Mouse (Mus musculus) midbrain, postnatal 0 days (tissue): ENCODE measurements around the gene Ppp1r21. TPM values are rescaled to one million over a fixed set of nuclear protein-coding genes. Genes with fewer than 3 reads are reported as not detected.

Source experiments
- ATAC-seq: fragments of 200-750 bp; cut with Nextera tagmentation; 2 replicates; pipeline ENCODE4 v1.8.0; 2017; ENCODE audit warnings: moderate number of reproducible peaks, mild to moderate bottlenecking, moderate TSS enrichment, moderate library complexity; ENCODE audit not compliant: low FRiP score
- DNase-seq: peaks from one replicate; pipeline ENCODE4 v3.0.0-alpha.2; 2015; ENCODE audit warnings: low spot score
- H3K27ac ChIP-seq: fragments of 300-500 bp; sonication (generic); 2 replicates; pipeline ENCODE4 v1.5.1; 2014; ENCODE audit warnings: low read depth, mild to moderate bottlenecking, low read length, mixed read lengths
- H3K27me3 ChIP-seq: fragments of 300-500 bp; sonication (generic); 2 replicates; pipeline ENCODE4 v1.6.1; 2014; ENCODE audit warnings: low read length, control low read depth, mixed read lengths; ENCODE audit not compliant: insufficient read depth
- H3K36me3 ChIP-seq: fragments of 300-500 bp; sonication (generic); 2 replicates; pipeline ENCODE4 v1.6.1; 2014; ENCODE audit warnings: low read length, control low read depth, mixed read lengths; ENCODE audit not compliant: insufficient read depth
- H3K4me1 ChIP-seq: fragments of 300-500 bp; sonication (generic); 2 replicates; pipeline ENCODE4 v1.6.1; 2014; ENCODE audit warnings: mild to moderate bottlenecking, control low read depth, antibody characterized with exemption, low read length, mixed read lengths; ENCODE audit not compliant: insufficient read depth
- H3K4me2 ChIP-seq: fragments of 300-500 bp; sonication (generic); 2 replicates; pipeline ENCODE4 v1.6.1; 2014; ENCODE audit warnings: low read depth, mild to moderate bottlenecking, low read length, mixed read lengths; ENCODE audit not compliant: poor library complexity, severe bottlenecking
- H3K4me3 ChIP-seq: fragments of 300-500 bp; sonication (generic); 2 replicates; pipeline ENCODE4 v1.5.1; 2014; ENCODE audit warnings: low read depth, mild to moderate bottlenecking, low read length, moderate library complexity
- H3K9ac ChIP-seq: fragments of 300-500 bp; sonication (generic); replicated peaks from 2 replicates; pipeline ENCODE4 v1.6.1; 2014; ENCODE audit warnings: mild to moderate bottlenecking, low read length, moderate library complexity, mixed read lengths; ENCODE audit not compliant: poor library complexity, severe bottlenecking
- H3K9me3 ChIP-seq: fragments of 300-500 bp; sonication (generic); 2 replicates; pipeline ENCODE4 v1.6.1; 2016; ENCODE audit warnings: low read length, control low read depth
- CTCF ChIP-seq: IDR thresholded peaks from 2 replicates; pipeline ENCODE4 v1.5.1; 2016; ENCODE audit warnings: antibody characterized with exemption, mild to moderate bottlenecking
- WGBS: fragments of 180-500 bp; shearing (Covaris S2); extraction: QIAGEN DNeasy Blood & Tissue Kit; methylation state at CpG from one replicate; pipeline ENCODE4 v1.1.7; 2014; 5-methylcytosine and 5-hydroxymethylcytosine counted together
- polyA plus RNA-seq: library from polyadenylated mRNA; unstranded; fragments of >200 nt; fragmentation: Nextera tagmentation; extraction: Ambion mirVana; gene quantifications from 2 replicates; pipeline ENCODE4 v1.2.1, GENCODE M21; 2015
- total RNA-seq: library from RNA; depleted of rRNA; stranded (reverse); fragments of >200 nt; gene quantifications from 2 replicates; pipeline ENCODE4 v1.2.3, GENCODE M21; 2014; rRNA removed

Gene Ppp1r21
- total RNA-seq (44.1 and 68.7 TPM in 2 replicates), polyA plus RNA-seq (36.6 and 36.7 TPM in 2 replicates)

DNA sequence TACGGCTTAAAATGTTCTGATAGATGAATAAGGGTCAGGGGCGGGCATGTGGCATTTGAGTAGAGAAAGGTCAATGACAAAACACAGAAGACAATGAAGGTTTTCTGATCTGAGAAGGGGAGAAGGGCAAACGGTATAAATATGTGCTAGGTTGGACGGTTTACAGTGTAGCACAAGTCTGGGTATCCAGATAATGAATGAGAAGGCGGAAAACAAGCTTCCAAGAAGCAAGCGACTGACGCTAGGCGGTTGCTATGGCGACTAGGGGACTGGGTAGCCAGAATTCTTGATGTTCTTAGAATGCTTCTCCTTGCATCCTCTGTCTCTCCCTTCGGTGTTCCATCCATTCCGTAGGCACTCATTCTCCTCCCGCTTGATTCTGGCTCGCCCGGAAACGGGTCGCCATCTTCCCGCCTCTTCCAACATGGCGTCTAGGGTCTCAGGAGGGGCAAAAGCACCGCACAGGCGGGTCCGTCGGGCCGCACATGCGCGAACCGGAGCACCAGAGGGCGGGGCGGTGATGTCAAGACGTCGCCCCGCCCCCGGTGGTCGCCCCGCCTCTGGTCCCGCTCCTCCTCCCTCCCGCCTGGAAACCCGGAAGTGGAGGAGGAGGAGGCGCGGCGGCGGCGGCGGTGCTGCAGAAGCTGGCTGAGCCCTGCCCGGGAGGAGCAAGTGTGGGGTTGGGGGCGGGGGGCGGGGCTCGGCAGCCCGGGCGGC lies at the start of gene Ppp1r21:
Ppp1r21 (plus strand) TSS at position 600 of the 717 bp plus-strand sequence.
- Histone ChIP-seq H3K36me3 (no peaks in the 10 kb centered on the region), H3K27me3 (no peaks in the 10 kb centered on the region), H3K4me1 (peaks cover 4% of the 10 kb centered on the region; the same call in 1 of the 2 replicates), H3K4me2 (peak within 1 kb of the TSS; percentile 49), H3K4me3 (peak within 1 kb of the TSS; percentile 72), H3K27ac (peak within 1 kb of the TSS; percentile 95), H3K9me3 (no peaks in the 10 kb centered on the region), H3K9ac (peak within 1 kb of the TSS; percentile 75)
- WGBS = 6% methylated on average over 31 of the region's 49 CpGs
- TF ChIP-seq CTCF = no peak
- DNase-seq (peak; percentile 98), ATAC-seq (peak; percentile 97)

DNA sequence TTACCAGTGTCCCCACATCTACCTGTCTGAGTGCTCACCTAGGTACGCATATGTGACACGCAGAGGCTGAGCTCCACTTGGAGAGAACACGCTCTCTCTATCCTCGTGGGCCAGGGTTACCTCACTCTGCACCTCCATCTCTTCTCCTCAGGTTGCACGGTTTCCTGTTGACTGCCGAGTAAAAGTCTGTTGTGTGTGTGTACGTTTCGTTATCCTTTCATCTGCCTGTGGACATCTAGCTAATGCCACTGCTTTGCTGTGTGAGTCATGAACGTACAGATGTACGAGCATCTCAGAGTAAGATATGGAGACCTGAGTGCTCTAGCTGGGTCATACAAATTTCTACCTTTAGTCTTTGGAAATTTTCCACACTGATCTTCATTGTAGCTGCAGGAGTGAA lies 49.5 kb upstream of the Ppp1r21 start:
- ATAC-seq = no peak
- no peak for TF ChIP-seq CTCF
- WGBS = 95% methylated on average over 10 of the region's 10 CpGs

DNA sequence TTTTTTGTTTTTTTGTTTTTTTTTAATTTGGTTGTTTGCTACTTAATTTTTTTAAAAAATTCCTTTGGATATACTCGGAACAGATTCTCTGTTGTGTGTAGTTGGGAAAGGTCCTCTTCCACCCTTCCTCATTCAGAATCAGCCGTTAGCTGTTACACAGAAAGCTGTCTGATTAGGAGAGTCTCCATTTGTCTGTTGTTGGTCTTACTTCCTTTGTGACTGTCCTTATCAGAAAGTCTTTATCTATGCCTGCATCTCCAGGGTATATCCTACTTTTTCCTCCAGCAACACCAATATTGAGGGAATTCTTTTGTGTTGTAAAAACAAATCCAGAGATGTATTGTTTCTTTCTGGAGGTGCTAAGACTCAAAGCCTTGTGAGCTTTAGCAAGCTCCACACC lies 48.9 kb upstream of the Ppp1r21 start:
- Histone ChIP-seq H3K4me1 (no peaks in the 10 kb centered on the region), H3K27ac (no peak overlapping the region), H3K9me3 (no peaks in the 10 kb centered on the region), H3K4me3 (no peak overlapping the region), H3K9ac (no peak overlapping the region), H3K4me2 (no peak overlapping the region), H3K36me3 (no peaks in the 10 kb centered on the region), H3K27me3 (no peaks in the 10 kb centered on the region)
- 89% methylated on average over 2 of the region's 2 CpGs for WGBS
- ATAC-seq (no peak), DNase-seq (no peak)
- no peak for TF ChIP-seq CTCF

More for the DNA sequence above, 49.5 kb upstream of the Ppp1r21 start:
- no peaks in the 10 kb centered on the region for H3K9me3 ChIP-seq
- no peak overlapping the region for H3K9ac ChIP-seq
- no peak for DNase-seq
- H3K4me1 ChIP-seq = no peaks in the 10 kb centered on the region
- H3K4me3 ChIP-seq = no peak overlapping the region
- H3K36me3 ChIP-seq = no peaks in the 10 kb centered on the region
- H3K4me2 ChIP-seq = no peak overlapping the region
- no peak overlapping the region for H3K27ac ChIP-seq
- no peaks in the 10 kb centered on the region for H3K27me3 ChIP-seq

DNA sequence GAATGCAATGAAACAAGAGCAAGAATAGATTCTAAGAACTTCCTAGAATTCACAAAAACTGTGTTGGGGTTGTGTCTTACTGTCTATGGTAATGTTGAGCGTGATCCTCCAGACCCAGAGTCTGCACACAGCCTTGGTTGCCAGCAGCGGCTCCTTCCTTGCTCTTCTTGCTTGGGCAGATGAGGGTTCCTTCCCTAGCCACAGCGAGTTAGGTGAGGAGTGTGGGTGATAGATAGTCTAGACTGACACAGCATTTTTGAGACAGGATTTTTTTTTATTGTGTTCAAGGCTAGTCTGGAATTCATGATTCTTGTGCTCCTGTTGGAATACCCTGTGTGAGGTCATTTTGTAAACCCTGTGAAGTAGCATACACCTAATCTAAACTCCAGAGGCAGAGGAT lies 48.3 kb upstream of the Ppp1r21 start:
- no peak for DNase-seq

DNA sequence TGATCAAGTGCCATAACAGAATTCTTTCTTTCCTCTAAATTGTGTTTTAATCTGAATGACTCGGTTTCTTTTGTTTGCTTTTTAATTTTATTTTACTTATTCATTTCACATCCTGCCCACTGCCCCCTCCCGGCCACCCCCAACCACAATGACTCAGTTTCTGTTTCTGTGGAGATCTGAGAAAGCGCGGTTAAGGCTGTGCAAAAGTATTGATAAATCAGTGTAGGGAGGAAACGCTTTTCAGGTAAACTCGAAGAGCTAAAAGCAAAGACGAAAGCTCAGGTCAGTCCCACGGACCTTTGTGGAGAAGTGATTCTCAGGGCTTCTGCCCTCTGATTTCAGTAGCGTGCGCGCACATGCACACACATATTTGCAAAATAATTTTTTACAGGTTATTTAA lies 45.4 kb upstream of the Ppp1r21 start:
- Histone ChIP-seq H3K4me3 (no peak overlapping the region), H3K36me3 (peaks cover 4% of the 10 kb centered on the region; the same call in 1 of the 2 replicates), H3K9ac (no peak overlapping the region), H3K4me2 (no peak overlapping the region), H3K27me3 (no peaks in the 10 kb centered on the region), H3K4me1 (no peaks in the 10 kb centered on the region), H3K27ac (no peak overlapping the region), H3K9me3 (no peaks in the 10 kb centered on the region)
- no peak for TF ChIP-seq CTCF
- DNase-seq = no peak
- ATAC-seq = no peak
- WGBS = 91% methylated on average over 11 of the region's 11 CpGs

More for the DNA sequence above, 48.3 kb upstream of the Ppp1r21 start:
- ATAC-seq = no peak
- H3K4me3 ChIP-seq = no peak overlapping the region
- peaks cover 3% of the 10 kb centered on the region; the same call in 1 of the 2 replicates for H3K36me3 ChIP-seq
- no peaks in the 10 kb centered on the region for H3K4me1 ChIP-seq
- no peaks in the 10 kb centered on the region for H3K27me3 ChIP-seq
- 96% methylated on average over 3 of the region's 3 CpGs for WGBS
- no peak for TF ChIP-seq CTCF
- H3K9ac ChIP-seq = no peak overlapping the region
- H3K27ac ChIP-seq = no peak overlapping the region
- no peak overlapping the region for H3K4me2 ChIP-seq
- no peaks in the 10 kb centered on the region for H3K9me3 ChIP-seq

DNA sequence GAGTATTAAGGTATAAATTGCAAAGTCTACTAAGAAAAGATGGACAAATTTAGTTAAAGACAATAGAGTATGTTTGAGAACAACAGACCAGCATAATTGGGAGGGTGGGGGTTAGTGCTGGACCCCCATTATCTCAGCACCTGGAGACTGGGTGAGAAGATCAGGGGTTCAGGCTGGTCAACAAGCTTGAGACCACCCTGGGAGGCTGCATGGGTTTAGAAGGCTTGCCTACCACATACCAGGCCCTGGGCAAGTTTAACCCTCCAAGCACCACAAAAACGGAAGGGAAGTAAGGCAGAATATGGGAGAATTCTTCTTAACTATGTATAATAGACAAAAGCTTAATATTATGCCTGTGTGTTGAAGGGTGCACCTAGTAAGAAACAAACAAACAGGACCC lies 45.0 kb upstream of the Ppp1r21 start:
- no peaks in the 10 kb centered on the region for H3K27me3 ChIP-seq
- 88% methylated on average over 1 of the region's 1 CpGs for WGBS
- no peak for ATAC-seq

More for the DNA sequence above, 45.0 kb upstream of the Ppp1r21 start:
- no peak for TF ChIP-seq CTCF
- no peak for DNase-seq
- Histone ChIP-seq H3K9me3 (no peaks in the 10 kb centered on the region), H3K9ac (no peak overlapping the region), H3K4me1 (no peaks in the 10 kb centered on the region), H3K4me2 (no peak overlapping the region), H3K27ac (no peak overlapping the region), H3K36me3 (peaks cover 4% of the 10 kb centered on the region; the same call in 1 of the 2 replicates), H3K4me3 (no peak overlapping the region)
